Mouse (Mus musculus) C2C12 (cell line): Measurements from ENCODE around the gene Ache.

Experiments
- CEBPB ChIP-seq: IDR thresholded peaks from one replicate; pipeline ENCODE4 v1.6.1; 2011; ENCODE audit warnings: low read depth, mild to moderate bottlenecking, control low read depth, moderate library complexity
- CTCF ChIP-seq: IDR thresholded peaks from one replicate; pipeline ENCODE4 v1.5.1; 2011; ENCODE audit not compliant: control insufficient read depth, insufficient read depth, insufficient read length
- MYOD1 ChIP-seq: IDR thresholded peaks from one replicate; pipeline ENCODE4 v1.6.1; 2011; ENCODE audit warnings: low read depth; ENCODE audit not compliant: control insufficient read depth, insufficient read length
- MYOG ChIP-seq: IDR thresholded peaks from one replicate; pipeline ENCODE4 v1.6.1; 2011; ENCODE audit not compliant: control insufficient read depth, insufficient read length; ENCODE audit errors: extremely low read depth

- peak; percentile 7 for TF ChIP-seq CTCF
- TF ChIP-seq MYOD1: no peak
- no peak for TF ChIP-seq CEBPB
- no peak for TF ChIP-seq MYOG
Measured at GRCm38 (mm10) chr5:137315084-137315903, 28.0 kb downstream of the Ache start.
